Mouse (Mus musculus): ENCODE measurements at regions not wholly inside any gene's neighbourhood (a gene's known extent, or its start where the extent isn't known, plus 50 kb on each side); places are given as distances from the start of the nearest gene placed in this dataset.

GRCm38 (mm10) chrX:58445624-58446323 lies 423.3 kb downstream of the Zic3 start:
- no peak for DNase-seq (ENCODE audit: low read depth, low spot score)

- no peak for DNase-seq (ENCODE audit: low read depth, low spot score)
Observed at GRCm38 (mm10) chrX:58447605-58448004, 425.1 kb downstream of the Zic3 start.

- peak; percentile 8 for DNase-seq (ENCODE audit: low read depth, low spot score)
Observed at GRCm38 (mm10) chrX:58469683-58470082, 439.5 kb upstream of the 4930550L24Rik start.

DNA sequence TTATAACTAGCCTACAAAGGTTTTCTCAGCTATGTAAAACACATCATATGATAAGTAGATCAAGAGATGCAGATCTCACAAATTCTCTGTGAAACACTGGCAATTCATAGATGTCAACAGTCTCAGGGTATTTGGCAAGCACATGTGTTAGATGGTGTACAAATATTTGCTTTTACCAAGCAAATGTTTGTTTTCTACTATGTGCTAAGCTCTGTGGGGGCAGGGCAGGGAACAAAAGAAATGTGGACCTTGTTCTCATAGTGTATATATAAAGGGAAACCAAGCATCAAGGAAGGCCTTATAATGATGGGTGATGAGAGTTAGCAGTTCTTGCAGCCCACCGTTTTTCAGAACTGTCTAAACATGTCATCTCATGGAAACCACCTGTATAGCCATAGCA lies 438.2 kb upstream of the 4930550L24Rik start:
- no peak for DNase-seq (ENCODE audit: low read depth, low spot score)

DNA sequence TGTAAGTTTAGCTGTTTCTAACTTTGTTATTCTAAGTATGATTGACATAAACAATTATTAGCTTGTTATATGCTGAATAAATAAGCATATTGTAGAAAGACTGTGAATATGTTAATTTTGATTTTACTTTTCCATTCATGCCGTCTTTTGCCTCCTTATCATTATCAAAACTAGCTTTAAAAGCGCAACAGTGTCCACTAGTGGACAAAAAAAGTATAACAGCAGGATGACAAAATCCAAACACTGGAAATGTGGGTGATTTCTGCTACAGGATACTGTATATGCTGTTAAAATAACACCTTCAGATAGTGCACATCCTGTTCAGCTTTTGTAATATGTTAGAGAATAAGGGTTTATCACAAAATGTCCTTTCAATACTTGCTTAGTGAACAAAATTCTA lies 418.3 kb upstream of the 4930550L24Rik start:
- peak; percentile 13 for DNase-seq (ENCODE audit: low read depth, low spot score)

- peak; percentile 17 for DNase-seq (ENCODE audit: low read depth, low spot score)
Observed at GRCm38 (mm10) chrX:58503573-58503972, 405.6 kb upstream of the 4930550L24Rik start.

GRCm38 (mm10) chrX:58514925-58515324 lies 394.2 kb upstream of the 4930550L24Rik start:
- DNase-seq (ENCODE audit: low read depth, low spot score): peak; percentile 6

All from R1 (cell line).